Mouse (Mus musculus) ES-Bruce4 (cell line): ENCODE measurements around the gene Nudt13.

ENCODE experiments used
- CTCF ChIP-seq: IDR thresholded peaks from one replicate; pipeline ENCODE4 v1.8.1; 2011; ENCODE audit warnings: low read depth, low read length
- EP300 ChIP-seq: IDR thresholded peaks from 2 replicates; pipeline ENCODE4 v1.6.1; 2011; ENCODE audit warnings: low read depth, low read length; ENCODE audit not compliant: insufficient read depth
- POLR2A ChIP-seq: IDR thresholded peaks from one replicate; pipeline ENCODE4 v1.8.1; 2011; ENCODE audit warnings: low read length; ENCODE audit not compliant: insufficient read depth

DNA sequence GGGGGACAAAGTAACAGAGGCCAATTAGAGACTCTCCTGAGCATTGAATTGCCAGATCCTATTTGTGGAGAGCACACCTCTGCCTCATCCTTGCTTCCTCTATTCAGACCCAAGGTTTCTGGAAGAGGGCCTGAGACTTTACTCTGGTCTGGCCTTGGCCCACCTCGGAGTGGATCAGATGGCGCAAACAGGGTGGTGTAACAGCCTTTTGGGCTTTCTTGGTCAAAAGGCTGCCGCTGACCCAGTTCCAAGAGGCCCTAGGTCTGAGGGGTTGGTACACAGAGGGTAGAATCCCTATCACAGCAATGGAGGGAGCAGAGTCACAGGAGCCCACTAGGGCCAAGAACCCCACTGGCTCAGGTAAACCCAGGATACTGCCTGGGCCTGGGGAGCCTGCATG, 46.5 kb upstream of the Nudt13 start:
- no peak for TF ChIP-seq POLR2A
- no peak for TF ChIP-seq EP300
- no peak for TF ChIP-seq CTCF
